Mouse (Mus musculus) forebrain, embryonic 11.5 days (tissue): ENCODE results near the gene Cd300a. TPM values are rescaled to one million over a fixed set of nuclear protein-coding genes. Genes with fewer than 3 reads are reported as not detected.

ENCODE experiments used
- ATAC-seq: fragments of 200-750 bp; cut with Nextera tagmentation; replicated peaks from 2 replicates; pipeline ENCODE4 v1.8.0; 2017; ENCODE audit warnings: moderate TSS enrichment; ENCODE audit not compliant: low FRiP score
- DNase-seq: peaks from one replicate; pipeline ENCODE4 v3.0.0-alpha.2; 2017; ENCODE audit warnings: low spot score
- H3K27ac ChIP-seq: fragments of 300-500 bp; sonication (generic); 2 replicates; pipeline ENCODE4 v1.5.1; 2014; ENCODE audit warnings: low read depth, low read length
- H3K27me3 ChIP-seq: fragments of 300-500 bp; sonication (generic); 2 replicates; pipeline ENCODE4 v1.6.1; 2014; ENCODE audit warnings: mild to moderate bottlenecking, low read length, mixed read lengths; ENCODE audit not compliant: control insufficient read depth, insufficient read depth
- H3K36me3 ChIP-seq: fragments of 300-500 bp; sonication (generic); 2 replicates; pipeline ENCODE4 v1.6.1; 2014; ENCODE audit warnings: mild to moderate bottlenecking, low read length, moderate library complexity, mixed read lengths; ENCODE audit not compliant: control insufficient read depth, insufficient read depth
- H3K4me1 ChIP-seq: fragments of 300-500 bp; sonication (generic); replicated peaks from 2 replicates; pipeline ENCODE4 v1.6.1; 2014; ENCODE audit warnings: low read length, mixed read lengths; ENCODE audit not compliant: control insufficient read depth, insufficient read depth
- H3K4me2 ChIP-seq: fragments of 300-500 bp; sonication (generic); 2 replicates; pipeline ENCODE4 v1.6.1; 2014; ENCODE audit warnings: low read depth, mild to moderate bottlenecking, low read length, moderate library complexity, mixed read lengths; ENCODE audit not compliant: severe bottlenecking
- H3K4me3 ChIP-seq: fragments of 300-500 bp; sonication (generic); 2 replicates; pipeline ENCODE4 v1.5.1; 2014; ENCODE audit warnings: low read depth, low read length
- H3K9ac ChIP-seq: fragments of 300-500 bp; sonication (generic); 2 replicates; pipeline ENCODE4 v1.6.1; 2014; ENCODE audit warnings: low read length
- H3K9me3 ChIP-seq: fragments of 300-500 bp; sonication (generic); 2 replicates; pipeline ENCODE4 v1.6.1; 2016; ENCODE audit warnings: low read length, mixed read lengths; ENCODE audit not compliant: control insufficient read depth
- WGBS: fragments of 180-500 bp; shearing (Covaris S2); extraction: QIAGEN DNeasy Blood & Tissue Kit; methylation state at CpG from one replicate; pipeline ENCODE4 v1.1.7; 2014; 5-methylcytosine and 5-hydroxymethylcytosine counted together
- polyA plus RNA-seq: library from polyadenylated mRNA; unstranded; fragments of >200 nt; fragmentation: Nextera tagmentation; extraction: Ambion mirVana; gene quantifications from 2 replicates; pipeline ENCODE4 v1.2.1, GENCODE M21; 2014

Cd300a gene
- polyA plus RNA-seq, 1 experiment from 2014 or later, result 0.64 TPM

DNA sequence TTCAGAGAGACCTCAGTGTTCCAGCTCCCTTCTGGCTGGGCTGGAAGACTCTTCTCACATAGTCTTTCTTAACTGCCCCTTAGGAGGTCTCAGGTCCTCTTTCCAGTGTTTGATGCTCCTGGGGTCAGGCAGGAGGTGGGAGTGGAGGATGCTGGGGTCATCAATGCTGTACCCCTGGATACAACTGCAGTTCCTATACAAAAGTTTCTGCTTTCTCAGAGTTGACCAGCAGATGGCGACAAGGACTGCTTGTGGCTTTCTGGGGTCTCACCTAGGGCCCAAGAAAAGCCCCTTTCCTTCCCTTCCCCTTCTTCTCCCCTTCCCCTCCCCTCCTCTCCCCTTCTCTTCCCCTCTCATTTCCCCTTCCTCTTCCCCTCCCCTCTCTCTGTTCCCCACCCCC, 9.3 kb upstream of the Cd300a start:
- Histone ChIP-seq H3K9ac (no peak overlapping the region), H3K4me2 (no peak overlapping the region), H3K4me1 (no peaks in the 10 kb centered on the region), H3K4me3 (no peak overlapping the region), H3K36me3 (no peaks in the 10 kb centered on the region), H3K9me3 (no peaks in the 10 kb centered on the region), H3K27me3 (no peaks in the 10 kb centered on the region), H3K27ac (no peak overlapping the region)
- ATAC-seq, result no peak
- WGBS, result 0% methylated on average over 1 of the region's 1 CpGs
- peak; percentile 62 for DNase-seq

DNA sequence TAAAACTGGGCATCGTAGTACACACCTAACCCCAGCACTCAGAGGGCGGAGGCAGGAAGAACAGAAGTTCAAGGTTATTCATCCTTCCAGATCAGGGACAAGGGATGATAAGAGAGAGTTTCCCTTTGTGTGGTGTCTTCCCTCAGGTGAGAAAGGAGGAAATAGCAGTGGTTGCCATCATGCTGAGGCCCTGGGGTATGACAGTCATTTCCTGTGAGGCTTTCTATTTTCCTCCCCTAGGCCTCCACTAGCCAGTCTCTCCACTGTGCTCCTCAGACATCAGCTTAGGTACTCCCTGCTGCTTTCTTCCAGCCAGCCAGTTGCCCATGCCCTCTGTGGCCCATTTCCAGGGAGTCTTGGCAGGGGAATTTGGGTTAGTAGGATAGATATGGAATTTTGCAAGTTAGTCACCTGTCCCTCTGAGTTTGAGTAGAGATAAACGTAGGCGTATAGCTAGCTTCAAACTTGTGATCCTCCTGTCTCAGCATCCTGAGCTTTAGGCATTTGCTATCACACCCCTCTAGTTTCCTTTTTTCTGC, 6.5 kb upstream of the Cd300a start:
- Histone ChIP-seq H3K36me3 (no peaks in the 10 kb centered on the region), H3K9me3 (no peaks in the 10 kb centered on the region), H3K27ac (no peak overlapping the region), H3K4me2 (no peak overlapping the region), H3K27me3 (no peaks in the 10 kb centered on the region), H3K4me1 (no peaks in the 10 kb centered on the region), H3K4me3 (no peak overlapping the region), H3K9ac (no peak overlapping the region)
- WGBS, result 92% methylated on average over 4 of the region's 4 CpGs
- ATAC-seq (no peak), DNase-seq (no peak)

DNA sequence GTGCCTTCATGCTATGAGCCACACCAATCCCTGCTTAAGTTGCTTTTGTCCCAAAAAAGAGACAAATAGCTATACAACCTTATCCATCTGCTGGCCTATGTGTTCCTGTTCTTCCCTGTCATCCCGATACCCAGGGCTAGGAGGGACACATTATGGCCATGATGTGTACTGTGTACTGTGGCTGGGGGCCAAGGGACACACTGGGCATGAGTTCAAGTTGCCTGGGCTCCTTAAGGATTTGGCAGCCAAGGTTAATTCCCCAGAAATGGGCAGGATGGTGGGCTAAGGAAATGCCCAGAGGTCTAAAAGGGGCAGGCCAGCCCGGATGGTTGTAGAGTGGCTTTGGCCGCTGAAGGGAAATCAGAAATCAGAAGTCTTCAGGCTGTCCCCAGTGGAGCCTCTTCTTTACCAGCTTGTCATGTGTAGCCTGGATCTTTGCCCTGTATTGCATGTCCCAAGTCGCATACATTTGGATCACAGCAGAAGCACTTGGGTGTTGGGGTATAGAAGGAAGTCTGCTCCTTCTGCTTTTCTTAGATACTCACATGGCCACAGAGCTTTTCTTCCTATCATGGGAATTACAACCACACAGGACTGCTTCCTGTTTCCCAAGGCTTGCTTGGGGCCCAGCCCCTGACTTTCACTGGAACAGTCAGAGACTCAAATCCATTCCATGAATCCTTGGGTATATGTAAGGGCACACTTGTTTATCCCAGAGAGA, 5.3 kb upstream of the Cd300a start:
- Histone ChIP-seq H3K4me1 (no peaks in the 10 kb centered on the region), H3K27me3 (no peaks in the 10 kb centered on the region), H3K36me3 (no peaks in the 10 kb centered on the region), H3K4me3 (no peak overlapping the region), H3K27ac (no peak overlapping the region), H3K4me2 (no peak overlapping the region), H3K9ac (no peak overlapping the region), H3K9me3 (no peaks in the 10 kb centered on the region)
- ATAC-seq (no peak), DNase-seq (no peak)
- 88% methylated on average over 4 of the region's 4 CpGs for WGBS

DNA sequence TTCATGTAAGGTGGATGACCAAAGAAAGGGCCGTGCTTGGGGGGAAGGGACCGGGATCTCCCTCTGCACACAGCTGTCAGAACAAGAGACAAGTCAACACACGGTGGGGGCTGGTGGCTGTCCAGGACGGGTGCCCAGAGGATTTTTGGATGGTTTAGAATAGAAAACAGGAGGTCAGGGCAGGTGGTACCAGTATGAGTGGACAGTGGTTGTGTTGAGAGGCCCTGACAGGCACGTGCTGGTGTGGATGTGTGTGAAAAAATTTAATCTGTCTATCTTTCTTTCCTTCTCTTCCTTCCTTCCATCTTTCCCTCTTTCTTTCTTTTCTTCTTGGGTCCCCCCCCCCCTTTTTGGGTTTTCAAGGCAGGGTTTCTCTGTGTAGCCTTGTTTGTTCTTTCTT, 701 bp downstream of the Cd300a start:
- DNase-seq (no peak), ATAC-seq (no peak)
- Histone ChIP-seq H3K4me2 (no peak overlapping the region), H3K4me1 (no peaks in the 10 kb centered on the region), H3K36me3 (no peaks in the 10 kb centered on the region), H3K27me3 (no peaks in the 10 kb centered on the region), H3K9me3 (no peaks in the 10 kb centered on the region), H3K27ac (no peak overlapping the region), H3K4me3 (no peak overlapping the region), H3K9ac (no peak overlapping the region)
- WGBS, result 61% methylated on average over 5 of the region's 5 CpGs

DNA sequence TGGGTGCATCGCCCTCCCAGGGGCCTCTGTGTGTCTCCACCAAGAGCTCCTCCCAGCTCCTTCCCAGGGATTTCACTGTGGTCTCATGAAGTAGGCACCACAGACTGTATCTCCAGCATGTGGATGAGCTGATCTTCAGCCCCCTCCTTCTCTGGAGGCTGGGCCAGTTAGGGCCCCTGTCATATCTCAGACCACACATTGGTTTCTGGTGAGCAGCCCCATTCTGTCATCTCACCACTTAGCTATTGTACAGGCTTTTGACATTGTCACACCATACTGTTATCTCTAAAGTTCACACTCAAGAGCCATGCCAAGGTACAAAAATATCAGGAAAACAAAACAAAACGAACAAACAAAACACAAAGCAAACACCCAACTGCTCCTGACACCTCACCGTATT, 6.2 kb downstream of the Cd300a start:
- no peak overlapping the region for H3K27ac ChIP-seq
- WGBS, result 93% methylated on average over 3 of the region's 3 CpGs
- no peaks in the 10 kb centered on the region for H3K27me3 ChIP-seq
- H3K9ac ChIP-seq, result no peak overlapping the region
- no peak for DNase-seq
- no peaks in the 10 kb centered on the region for H3K36me3 ChIP-seq
- H3K4me3 ChIP-seq, result no peak overlapping the region
- H3K4me2 ChIP-seq, result no peak overlapping the region
- no peaks in the 10 kb centered on the region for H3K4me1 ChIP-seq
- H3K9me3 ChIP-seq, result no peaks in the 10 kb centered on the region
- no peak for ATAC-seq

DNA sequence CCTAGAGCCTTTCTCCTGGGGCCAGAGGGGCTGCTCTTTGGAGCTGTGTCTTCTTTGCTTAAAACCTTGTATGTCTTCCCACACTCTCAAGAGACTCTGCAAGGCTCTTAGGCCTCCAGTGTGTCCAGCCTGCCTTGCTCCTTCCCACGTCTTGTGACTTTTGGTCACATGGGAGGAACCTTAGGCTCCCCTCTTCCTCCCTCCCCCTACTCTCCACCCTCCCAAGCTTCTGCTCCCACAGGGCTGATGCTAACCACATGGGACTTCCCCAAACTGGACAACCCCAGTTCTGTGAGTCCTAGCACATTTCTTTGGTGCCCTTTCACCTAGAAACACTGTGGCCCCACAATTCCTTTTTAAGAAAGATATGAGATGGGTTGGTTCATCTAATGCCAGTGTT, 8.2 kb downstream of the Cd300a start:
- no peaks in the 10 kb centered on the region for H3K4me1 ChIP-seq
- no peaks in the 10 kb centered on the region for H3K9me3 ChIP-seq
- H3K36me3 ChIP-seq, result no peaks in the 10 kb centered on the region
- 40% methylated on average over 1 of the region's 1 CpGs for WGBS
- H3K27ac ChIP-seq, result no peak overlapping the region
- H3K27me3 ChIP-seq, result no peaks in the 10 kb centered on the region
- DNase-seq, result no peak
- H3K4me2 ChIP-seq, result no peak overlapping the region
- ATAC-seq, result no peak
- H3K4me3 ChIP-seq, result no peak overlapping the region
- no peak overlapping the region for H3K9ac ChIP-seq

DNA sequence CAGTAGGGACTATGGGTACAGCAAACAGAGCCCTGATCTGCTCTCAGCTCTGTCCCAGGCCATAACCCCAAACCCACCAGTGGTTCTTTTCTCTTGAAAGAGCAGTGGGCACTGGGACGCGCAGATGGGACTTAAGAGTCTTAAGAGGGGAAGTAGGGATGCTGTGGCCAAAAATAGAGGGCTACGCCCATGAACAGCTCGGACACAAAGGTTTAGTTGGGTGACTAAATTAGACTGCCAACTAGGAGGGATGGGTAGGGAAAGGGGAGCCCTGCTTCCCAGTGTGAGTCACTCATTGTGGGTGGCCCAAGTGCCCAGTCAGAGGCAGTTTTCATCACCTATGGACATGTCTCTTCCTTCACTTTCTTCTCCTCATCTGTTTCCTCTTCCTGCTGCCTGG, 13.4 kb downstream of the Cd300a start:
- no peak overlapping the region for H3K4me3 ChIP-seq
- H3K27ac ChIP-seq, result no peak overlapping the region
- 81% methylated on average over 4 of the region's 4 CpGs for WGBS
- no peak overlapping the region for H3K4me2 ChIP-seq
- ATAC-seq (no peak), DNase-seq (no peak)
- H3K9me3 ChIP-seq, result no peaks in the 10 kb centered on the region
- no peaks in the 10 kb centered on the region for H3K36me3 ChIP-seq
- H3K4me1 ChIP-seq, result no peaks in the 10 kb centered on the region
- no peak overlapping the region for H3K9ac ChIP-seq
- no peaks in the 10 kb centered on the region for H3K27me3 ChIP-seq

DNA sequence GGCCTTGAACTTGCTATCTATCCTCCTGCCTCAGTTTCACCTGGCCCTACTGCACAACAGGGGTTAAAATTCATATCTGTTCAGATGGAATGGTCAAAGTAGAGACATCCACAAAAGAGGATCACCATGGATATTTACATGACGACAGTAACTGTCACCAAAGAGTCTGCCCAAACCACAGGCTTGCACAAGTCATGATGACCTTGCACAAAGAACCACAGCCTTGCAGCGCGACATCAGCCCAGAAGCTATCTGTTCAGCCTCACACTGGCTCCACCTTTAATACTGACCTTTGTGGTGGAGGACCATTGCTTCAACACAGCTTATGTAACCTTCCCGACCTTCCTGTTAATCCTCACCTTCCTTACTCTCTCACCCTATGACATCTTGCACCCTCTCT, 17.7 kb downstream of the Cd300a start:
- no peak overlapping the region for H3K4me3 ChIP-seq
- no peaks in the 10 kb centered on the region for H3K9me3 ChIP-seq
- H3K27ac ChIP-seq, result no peak overlapping the region
- no peaks in the 10 kb centered on the region for H3K4me1 ChIP-seq
- H3K36me3 ChIP-seq, result no peaks in the 10 kb centered on the region
- WGBS, result 85% methylated on average over 4 of the region's 4 CpGs
- DNase-seq, result no peak
- no peak for ATAC-seq
- no peaks in the 10 kb centered on the region for H3K27me3 ChIP-seq
- H3K4me2 ChIP-seq, result no peak overlapping the region
- no peak overlapping the region for H3K9ac ChIP-seq

DNA sequence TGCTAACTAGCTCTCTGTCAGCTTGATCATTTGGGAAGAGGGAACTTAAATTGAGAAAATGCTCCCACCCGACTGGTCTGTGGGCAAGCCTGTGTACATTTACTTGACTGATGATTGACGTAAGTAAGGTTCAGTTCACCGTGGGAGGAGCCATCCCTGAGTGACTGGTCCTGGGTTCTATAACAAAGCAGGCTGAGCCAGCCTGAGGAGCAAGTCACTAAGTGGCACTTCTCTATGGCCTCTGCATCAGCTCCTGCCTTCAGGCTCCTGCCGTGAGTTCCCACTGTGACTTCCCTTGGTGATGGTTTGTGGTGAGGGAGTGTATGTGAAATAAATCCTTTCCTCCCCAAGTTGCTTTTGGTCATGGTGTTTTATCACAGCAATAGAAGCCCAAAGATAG, 18.2 kb downstream of the Cd300a start:
- Histone ChIP-seq H3K4me2 (no peak overlapping the region), H3K9ac (no peak overlapping the region), H3K9me3 (no peaks in the 10 kb centered on the region), H3K36me3 (no peaks in the 10 kb centered on the region), H3K27ac (no peak overlapping the region), H3K4me3 (no peak overlapping the region), H3K4me1 (no peaks in the 10 kb centered on the region), H3K27me3 (no peaks in the 10 kb centered on the region)
- DNase-seq (no peak), ATAC-seq (no peak)
- 59% methylated on average over 4 of the region's 4 CpGs for WGBS
